Mouse (Mus musculus) large intestine, adult 2 months (tissue): ENCODE data around the gene Nanog. TPM values are rescaled to one million over a fixed set of nuclear protein-coding genes. Genes with fewer than 3 reads are reported as not detected.

Experiments used
- DNase-seq: peaks from one replicate; pipeline ENCODE4 v3.0.0-alpha.2; 2012; ENCODE audit warnings: low read depth, low spot score
- WGBS: fragments of 180-500 bp; shearing (Covaris S2); methylation state at CpG from one replicate; pipeline ENCODE4 v1.1.7; 2018; 5-methylcytosine and 5-hydroxymethylcytosine counted together
- polyA plus RNA-seq: library from polyadenylated mRNA; depleted of rRNA; stranded (reverse); fragments of >200 nt; gene quantifications from 2 replicates; pipeline ENCODE4 v1.2.3, GENCODE M21; 2012; rRNA removed

The Nanog gene
- polyA plus RNA-seq, 1 experiment: not detected

- DNase-seq: no peak
- WGBS: 8% methylated on average over 11 of the region's 11 CpGs
Measured at GRCm38 (mm10) chr6:122761011-122761599, 53.8 kb downstream of the Nanog start.

- DNase-seq: no peak
Measured at GRCm38 (mm10) chr6:122761901-122762300, 54.6 kb downstream of the Nanog start.

- 65% methylated on average over 3 of the region's 3 CpGs for WGBS
- DNase-seq: no peak
Measured at GRCm38 (mm10) chr6:122762480-122762879, 55.2 kb downstream of the Nanog start.

- WGBS: 75% methylated on average over 11 of the region's 11 CpGs
- DNase-seq: no peak
Measured at GRCm38 (mm10) chr6:122762952-122763700, 55.8 kb downstream of the Nanog start.

GRCm38 (mm10) chr6:122763844-122764445, 56.7 kb downstream of the Nanog start:
- 35% methylated on average over 17 of the region's 17 CpGs for WGBS
- DNase-seq: no peak

Other genes starting within 250 kb of the Nanog start
- gene Rimklb, start 208.7 kb upstream of the Nanog start, polyA plus RNA-seq: 0.02 TPM in 1 of 2 replicates, not detected in the other
- gene Mfap5, start 201.6 kb upstream of the Nanog start, polyA plus RNA-seq: 12.8 and 15.4 TPM in 2 replicates
- 0.47 and 1.0 TPM in 2 replicates for gene Aicda, start 153.7 kb upstream of the Nanog start, polyA plus RNA-seq
- gene Apobec1, start 105.0 kb upstream of the Nanog start, polyA plus RNA-seq: 14.3 and 25.6 TPM in 2 replicates
- gene Gdf3, start 97.4 kb upstream of the Nanog start, polyA plus RNA-seq: 0.11 and 0.19 TPM in 2 replicates
- not detected in 2 replicates for gene Dppa3, start 81.1 kb upstream of the Nanog start, polyA plus RNA-seq
- gene Slc2a3, start 94.2 kb downstream of the Nanog start, polyA plus RNA-seq: 2.1 and 2.8 TPM in 2 replicates
- gene Foxj2, start 112.4 kb downstream of the Nanog start, polyA plus RNA-seq: 7.4 and 7.6 TPM in 2 replicates
- 2.0 and 4.0 TPM in 2 replicates for gene C3ar1, start 148.7 kb downstream of the Nanog start, polyA plus RNA-seq
- 18.8 and 24.5 TPM in 2 replicates for gene Necap1, start 167.0 kb downstream of the Nanog start, polyA plus RNA-seq
- gene Clec4a1, start 214.4 kb downstream of the Nanog start, polyA plus RNA-seq: 2.8 and 3.5 TPM in 2 replicates
- 0.88 and 1.2 TPM in 2 replicates for gene Clec4a3, start 245.0 kb downstream of the Nanog start, polyA plus RNA-seq